Mouse (Mus musculus) layer of hippocampus, adult 18-20 months (tissue): ENCODE measurements around the gene Hsf4. TPM values are rescaled to one million over a fixed set of nuclear protein-coding genes. Genes with fewer than 3 reads are reported as not detected.
"Not testable (repeated sequence)": the region's sequence is repeated elsewhere in the genome, so short reads cannot be mapped to it uniquely, and the experiment has no call there.

Source experiments
- DNase-seq, 2 experiments: peaks; one replicate each; pipeline ENCODE4 v3.0.0; 2022; ENCODE audit warnings: low spot score in 2 of 2
- total RNA-seq, 2 experiments: library from RNA; stranded (reverse); gene quantifications; 2 replicates each; pipeline ENCODE4 v1.2.3; 2021

Hsf4 gene
- total RNA-seq, 2 experiments from 2014 or later: 11.5 to 13.0 TPM

DNA sequence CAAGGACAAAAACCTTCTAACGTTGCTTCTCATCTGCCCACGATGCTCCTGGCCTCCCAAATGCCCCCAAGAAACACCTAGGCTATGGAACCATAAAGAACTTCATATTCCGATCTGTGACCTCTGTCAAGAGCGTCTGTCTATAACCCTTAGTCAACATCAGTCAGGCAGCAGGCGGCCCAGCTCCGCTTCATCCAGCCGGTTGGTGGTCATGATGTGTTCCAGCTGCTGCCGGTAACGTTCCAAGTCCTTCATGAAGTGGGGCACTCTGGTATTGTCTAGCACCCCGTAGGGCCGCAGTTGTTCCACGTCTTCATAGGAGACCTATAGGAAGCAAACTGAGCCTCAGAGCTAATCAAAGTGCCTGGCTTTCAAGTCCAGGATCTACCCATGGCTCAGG lies 12.2 kb downstream of the Hsf4 start:
- DNase-seq: no peak

DNA sequence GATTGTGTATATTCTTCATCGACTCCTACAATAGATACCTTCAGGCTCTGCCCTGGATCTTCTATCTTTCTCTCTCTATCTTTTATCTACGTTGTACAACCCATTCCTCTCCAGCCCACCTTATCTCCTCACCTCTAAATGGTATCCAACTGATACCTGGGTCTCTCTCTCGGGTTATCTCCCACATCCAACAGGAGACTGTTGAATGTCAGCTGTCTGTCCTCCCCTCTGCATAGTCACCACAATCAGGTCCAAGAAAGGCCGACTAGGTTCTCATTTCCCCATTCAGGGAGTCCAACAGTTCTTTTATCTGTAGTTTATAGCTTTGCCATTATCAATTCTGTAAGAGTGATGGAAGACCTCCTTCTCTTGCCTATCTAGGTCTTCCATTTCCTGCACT lies 12.6 kb downstream of the Hsf4 start:
- no peak for DNase-seq

DNA sequence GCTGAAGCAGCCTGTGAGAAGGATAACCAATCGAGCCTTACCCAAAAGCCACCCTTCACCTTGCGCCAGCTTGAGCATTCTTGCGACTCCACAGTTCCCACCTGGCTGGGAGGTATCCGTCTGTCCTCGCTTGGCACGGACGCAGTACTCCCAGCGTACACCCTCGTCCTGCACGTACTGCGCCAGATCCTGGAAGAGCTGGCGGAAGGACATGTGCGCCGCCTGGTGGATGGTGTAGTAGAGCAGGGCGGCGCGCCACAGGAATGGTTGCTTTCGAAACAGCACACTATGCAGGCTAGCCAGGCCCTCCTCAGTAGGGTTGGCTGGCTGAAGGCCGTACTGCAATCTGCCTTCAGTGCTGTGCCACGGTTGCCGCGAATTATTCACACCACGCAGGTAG lies 13.5 kb downstream of the Hsf4 start:
- DNase-seq: peak in 1 of 2 experiments; percentile 51

DNA sequence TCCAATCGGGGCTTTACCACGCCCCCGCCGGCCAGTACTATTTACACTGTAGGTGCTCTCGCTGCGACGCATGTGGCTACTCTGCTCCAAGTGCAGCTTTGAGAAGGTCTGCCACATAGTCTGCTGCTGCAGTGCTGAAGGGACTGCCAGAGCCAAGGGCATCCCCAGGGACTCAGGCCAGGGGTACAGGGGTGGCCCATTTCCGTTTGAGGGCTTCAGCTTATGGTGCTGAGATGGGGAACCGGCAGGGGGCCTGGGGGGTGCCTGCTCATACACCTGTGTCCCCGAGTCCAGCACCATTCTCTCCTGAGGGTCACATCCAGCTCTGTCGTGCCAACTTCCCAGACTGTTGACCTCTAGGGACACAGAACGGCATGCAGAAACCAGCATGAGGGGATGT lies 15.9 kb downstream of the Hsf4 start:
- no peak for DNase-seq

DNA sequence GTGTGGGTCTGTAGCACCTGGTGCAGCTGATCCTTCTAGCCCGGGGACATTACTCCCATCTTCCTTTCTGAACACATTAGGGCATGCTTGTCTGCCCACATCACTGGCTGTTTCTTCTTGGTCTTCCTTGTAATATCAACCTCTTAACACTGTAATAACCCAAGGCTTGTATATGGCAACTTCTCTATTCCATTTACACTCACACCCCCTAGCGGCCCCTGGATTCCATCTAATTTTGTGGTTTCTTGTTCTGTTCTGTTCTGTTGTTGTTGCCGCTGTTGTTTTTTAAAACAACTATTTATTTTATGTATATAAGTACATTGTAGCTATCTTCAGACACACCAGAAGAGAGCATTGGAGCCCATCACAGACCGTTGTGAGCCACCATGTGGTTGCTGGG lies 17.3 kb downstream of the Hsf4 start:
- no peak for DNase-seq

DNA sequence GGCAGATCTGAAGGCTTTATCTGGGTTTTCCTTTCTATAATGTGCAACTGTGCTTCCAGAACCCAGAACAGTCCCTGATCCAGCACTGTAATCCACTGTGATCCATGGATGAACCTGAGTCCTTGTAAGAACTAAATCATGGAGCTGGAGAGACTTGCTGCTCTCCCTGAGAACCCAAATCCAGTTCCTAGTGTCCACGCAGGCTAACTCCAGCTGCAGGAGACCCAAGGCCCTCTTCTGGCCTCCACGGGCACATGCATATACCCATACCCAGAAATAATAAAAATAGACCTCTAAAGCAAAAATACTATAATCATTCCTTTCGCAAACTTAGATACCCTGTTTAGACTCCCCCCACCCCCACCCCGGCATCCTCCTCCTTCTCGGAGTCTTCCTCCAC lies 18.6 kb downstream of the Hsf4 start:
- DNase-seq: no peak

DNA sequence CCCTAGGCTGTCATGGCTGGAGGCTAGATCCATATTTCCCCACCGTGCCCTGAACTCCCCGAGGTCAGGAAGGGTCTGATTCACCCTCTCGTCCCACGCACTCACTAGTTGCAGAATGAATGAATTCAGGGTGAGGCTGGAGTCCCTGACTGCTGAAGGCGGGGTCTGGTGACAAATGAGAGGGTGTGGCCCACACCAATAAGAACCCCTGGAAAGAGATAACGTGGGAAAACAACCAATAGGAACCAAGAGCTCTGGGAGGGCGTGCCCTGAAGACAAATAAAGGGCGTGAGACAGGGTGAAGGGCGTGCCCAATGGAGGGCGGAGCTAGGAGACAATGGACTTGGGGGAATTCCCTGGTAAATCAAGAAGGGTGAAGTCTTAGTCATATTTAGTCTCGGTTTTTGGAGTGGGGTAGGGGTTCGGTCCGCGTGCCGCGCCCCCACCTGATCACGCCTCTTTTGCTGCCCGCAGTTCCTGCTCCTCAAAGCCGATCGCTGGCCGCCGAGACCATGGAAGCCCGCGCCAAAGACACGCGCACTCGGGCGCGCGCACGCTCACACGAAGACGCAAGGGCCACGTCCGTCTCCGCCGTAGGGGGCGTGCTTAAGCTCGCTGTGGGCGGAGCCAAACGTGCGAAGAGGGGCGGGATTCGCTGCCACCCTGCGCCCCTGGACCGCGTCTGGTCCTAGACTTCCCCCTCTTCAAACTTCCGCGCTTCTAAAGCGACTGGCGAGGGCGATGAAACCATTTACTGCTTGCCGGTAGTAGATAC lies 19.5 kb downstream of the Hsf4 start:
- DNase-seq: peak; percentile 92 to 96

DNA sequence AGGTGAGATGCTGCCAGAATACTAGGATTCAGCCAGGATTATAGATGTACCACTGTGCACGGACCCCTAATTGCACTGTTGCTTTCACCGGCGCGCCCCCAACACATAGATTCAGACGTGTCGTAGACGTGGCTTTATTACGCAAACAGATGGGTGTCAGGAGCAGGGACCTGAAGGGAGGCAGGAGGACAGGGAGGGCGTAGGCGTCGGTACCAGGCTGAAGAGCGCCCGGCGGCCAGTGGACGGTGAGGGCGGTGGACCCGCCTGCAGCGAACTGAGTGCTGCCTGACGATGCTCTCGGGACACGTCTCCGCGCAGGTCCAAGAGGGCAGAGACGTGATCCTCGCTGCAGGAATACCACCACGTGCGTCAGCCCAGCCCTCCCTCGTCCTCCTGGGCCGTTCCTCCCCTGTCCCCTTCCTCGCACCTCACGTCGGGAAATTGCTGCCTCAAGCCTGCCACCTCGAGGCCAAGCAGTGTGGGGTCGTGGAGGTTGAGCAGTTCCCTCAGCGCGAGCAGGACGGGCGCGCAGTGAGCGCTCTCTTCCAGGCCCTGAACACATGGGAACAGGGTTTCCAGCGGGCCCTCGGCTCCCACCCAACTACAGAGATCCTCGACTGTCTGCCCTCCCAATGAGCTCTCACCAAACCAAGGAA lies 20.3 kb downstream of the Hsf4 start, which contains the start of gene 4931428F04Rik:
Gene 4931428F04Rik, minus strand, starts transcription at position 60 of the 656 bp plus-strand sequence.
- peak in 1 of 2 experiments; percentile 54 for DNase-seq

DNA sequence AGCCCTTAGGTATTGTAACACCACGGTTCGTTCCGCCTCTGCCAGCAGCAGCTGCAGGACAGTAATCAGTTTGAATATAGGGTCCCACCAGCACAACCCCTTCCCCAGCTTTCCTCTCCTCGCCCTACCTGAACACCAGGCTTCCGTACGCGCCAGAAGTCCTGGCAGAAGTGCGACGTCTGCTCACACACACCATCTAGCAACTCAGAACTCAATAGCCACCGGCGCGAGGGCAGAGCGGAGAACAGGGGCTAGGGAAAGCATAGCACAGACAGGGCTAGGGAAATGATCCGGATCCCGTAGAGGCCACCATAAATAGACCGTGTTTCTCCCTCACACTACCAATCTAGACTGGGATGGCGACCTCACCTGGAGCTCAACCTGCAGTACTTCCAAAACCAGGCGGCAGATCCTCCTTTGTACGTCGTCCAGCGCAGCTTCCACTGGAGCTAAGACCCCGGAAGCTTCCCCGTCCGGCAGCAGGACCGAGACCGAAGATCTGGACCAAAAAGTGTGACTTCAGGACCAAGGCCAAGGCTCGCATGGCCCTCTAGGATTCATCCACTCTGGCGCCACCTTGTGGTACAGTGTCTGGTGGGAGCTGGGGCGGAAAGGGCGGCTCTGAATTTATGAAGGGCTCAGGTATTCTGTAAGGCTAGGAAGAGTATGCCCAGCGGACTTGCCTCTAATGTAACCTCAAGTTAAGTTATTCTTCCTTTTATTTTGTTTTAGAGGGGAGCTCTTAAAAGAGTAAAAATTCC lies 21.1 kb downstream of the Hsf4 start:
- peak; percentile 59 to 79 for DNase-seq

DNA sequence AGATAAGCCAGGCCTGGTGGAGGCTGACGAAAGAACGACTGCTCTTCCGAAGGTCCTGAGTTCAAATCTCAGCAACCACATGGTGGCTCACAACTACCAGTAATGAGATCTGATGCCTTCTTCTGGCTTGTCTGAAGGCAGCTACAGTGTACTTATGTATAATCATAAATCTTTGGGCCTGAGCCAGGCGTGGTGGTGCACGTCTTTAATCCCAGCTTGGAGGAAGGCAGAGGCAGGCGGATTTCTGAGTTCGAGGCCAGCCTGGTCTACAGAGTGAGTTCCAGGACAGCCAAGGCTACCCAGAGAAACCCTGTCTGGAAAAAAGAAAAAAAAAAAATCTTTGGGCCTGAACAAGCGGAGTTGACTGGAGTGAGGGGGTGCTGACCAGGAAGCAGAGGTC lies 21.8 kb downstream of the Hsf4 start:
- not testable (repeated sequence) for DNase-seq

DNA sequence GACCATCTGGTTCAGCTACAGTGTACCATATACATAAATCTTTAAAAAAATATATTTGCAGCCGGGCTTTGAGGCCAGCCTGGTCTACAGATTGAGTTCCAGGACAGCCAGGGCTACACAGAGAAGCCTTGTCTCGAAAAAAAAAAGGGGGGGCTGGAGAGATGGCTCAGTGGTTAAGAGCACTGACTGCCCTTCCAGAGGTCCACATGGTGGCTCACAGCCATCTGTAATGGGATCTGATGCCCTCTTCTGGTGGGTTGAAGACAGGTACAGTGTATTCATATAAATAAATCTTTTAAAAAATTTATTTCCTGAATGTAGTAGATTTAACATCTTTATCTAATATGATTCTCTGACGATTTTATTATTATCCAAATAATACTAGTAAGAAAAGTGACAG lies 22.2 kb downstream of the Hsf4 start:
- not testable (repeated sequence) for DNase-seq

DNA sequence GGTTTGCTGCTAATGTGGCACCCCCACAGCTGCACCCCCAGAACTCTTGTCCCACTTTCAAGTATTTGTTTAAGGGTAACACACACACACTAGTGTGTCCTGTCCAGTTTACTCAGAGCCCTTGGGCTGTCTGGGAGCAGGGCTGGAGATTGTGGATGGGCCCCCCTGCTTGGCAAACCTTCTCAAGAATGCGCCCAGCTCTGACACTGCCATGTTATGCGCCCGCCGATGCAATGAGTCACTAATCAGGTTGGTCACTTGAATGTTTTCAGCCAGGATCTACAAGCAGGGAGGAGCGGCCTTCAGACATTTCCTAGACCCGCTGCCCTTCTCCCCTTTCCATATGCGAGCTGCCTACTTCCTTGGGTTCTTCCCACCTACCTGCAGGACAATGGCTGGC lies 22.9 kb downstream of the Hsf4 start:
- no peak for DNase-seq

DNA sequence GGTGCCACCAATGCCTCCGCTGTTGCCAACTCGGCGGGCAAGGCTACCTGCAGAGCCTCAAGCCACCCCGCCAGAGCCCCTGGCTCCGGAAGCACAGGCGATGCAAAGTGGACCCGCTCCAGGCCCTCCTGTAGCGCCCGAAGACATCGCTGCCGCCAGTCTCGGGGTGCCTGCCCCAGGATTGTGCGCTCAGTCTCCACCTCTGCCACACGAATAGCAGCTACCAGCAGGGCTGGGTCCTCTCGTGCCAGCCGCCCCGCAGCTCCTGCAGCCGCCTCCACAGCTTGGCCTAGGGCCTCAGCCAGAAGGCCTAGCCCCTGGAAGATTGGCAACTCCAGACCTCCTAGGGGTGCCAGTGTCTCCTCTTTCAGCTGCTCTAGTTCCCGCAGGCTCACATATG lies 23.8 kb downstream of the Hsf4 start:
- no peak for DNase-seq

DNA sequence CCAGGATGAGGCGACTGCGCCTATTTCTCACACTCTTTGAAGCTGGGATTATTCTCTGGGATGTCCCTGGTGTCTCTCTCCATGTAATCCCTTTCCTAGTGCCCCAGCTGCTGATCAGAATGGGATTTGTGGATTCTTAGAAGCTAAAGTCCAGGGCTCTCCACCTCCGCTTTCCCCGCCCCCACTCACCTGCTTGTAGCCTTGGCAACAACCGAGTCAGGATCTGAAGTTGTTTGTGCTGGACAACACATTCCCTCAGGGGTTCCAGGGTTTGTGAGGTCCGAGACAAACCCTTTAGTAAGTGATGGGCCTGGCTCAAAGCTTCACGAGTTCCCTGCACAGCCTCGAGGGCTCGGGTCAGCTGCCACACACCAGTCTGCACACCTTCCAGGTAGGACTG lies 25.2 kb downstream of the Hsf4 start:
- DNase-seq: no peak

DNA sequence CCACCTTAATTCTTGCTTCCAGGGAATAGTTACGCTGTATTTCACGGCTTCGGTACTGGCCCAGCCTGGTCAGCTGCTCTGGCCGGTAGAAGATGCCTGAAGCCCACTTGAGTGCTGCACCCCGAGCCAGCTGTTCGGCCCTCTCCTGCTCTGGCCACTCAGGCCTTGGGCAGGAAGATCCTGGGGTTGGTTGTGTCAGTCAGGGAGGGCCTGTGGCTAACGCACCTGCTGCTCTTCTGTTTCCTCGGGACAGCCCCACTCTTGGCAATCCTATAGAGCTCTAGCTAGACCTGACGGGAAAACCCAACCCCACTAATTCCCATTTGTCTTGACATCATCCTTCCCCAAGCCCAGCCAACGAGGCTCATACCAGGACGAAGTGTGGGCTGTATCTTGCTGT lies 25.7 kb downstream of the Hsf4 start:
- DNase-seq: no peak

DNA sequence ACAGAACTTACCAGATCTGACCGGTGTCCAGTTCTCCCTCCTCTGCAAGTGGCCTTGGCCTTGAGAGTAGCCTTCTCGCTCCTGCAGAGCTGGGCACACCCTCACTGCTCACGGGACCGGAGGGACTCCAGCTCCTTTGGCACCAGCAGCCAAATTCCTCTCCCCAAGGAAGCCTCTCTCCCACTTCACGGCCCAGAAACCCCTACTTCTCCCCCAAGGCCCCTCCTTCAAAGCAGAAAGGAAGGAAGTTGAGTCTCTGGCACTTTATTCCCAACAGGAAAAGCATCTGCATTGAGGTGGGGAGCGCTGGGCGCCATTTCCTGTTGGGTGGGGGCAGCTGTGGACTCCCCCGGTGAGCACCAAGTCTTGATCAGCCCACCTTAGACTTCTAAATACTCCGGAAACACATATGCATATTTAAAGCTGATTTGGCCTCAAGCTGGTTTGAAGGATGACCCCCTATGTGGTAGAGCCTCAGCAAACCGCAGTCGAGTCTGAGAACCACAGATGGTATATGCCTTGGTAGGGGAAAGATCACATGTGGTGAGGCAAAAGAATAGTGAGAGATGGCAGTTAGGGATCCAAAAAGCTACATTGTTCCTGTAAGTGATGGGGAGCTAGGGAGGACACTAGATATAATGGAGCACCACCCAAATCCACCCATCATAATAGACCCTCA lies 26.4 kb downstream of the Hsf4 start, which contains the start of gene Exoc3l:
Gene Exoc3l, minus strand, starts transcription at position 207 of the 679 bp plus-strand sequence.
- DNase-seq: no peak

DNA sequence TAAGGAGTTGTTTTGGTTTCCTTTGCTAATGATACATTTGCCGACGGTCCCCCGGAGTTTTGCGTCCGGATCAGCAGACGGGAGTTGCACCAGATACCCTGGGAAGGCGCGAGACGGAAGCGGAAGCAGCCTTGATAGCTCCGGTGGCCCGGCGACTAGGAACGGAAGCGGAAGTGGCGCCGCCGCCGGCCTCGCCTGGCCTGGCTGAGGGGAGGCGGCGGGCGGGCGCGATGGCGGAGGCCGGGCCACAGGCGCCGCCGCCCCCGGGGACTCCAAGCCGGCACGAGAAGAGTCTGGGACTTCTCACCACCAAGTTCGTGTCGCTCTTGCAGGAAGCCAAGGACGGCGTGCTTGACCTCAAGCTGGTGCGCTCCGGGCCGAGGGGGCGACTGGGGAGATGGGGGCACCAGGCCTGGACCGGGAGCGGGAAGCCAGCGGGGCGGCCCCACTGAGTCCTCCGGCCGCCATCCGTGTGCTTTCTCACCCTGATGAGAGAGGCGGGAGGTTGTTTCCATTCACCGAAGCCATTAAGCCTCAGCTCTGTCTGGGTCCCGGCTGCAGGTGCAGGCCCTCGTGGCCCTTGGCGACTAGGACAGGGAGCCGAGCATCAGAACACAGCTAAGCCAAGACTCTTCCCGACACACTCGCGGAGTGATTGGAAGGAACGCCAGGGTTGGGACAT lies 28.1 kb downstream of the Hsf4 start, which contains the start of gene E2f4:
Gene E2f4, plus strand, starts transcription at position 153 of the 682 bp plus-strand sequence.
- peak; percentile 92 to 95 for DNase-seq

DNA sequence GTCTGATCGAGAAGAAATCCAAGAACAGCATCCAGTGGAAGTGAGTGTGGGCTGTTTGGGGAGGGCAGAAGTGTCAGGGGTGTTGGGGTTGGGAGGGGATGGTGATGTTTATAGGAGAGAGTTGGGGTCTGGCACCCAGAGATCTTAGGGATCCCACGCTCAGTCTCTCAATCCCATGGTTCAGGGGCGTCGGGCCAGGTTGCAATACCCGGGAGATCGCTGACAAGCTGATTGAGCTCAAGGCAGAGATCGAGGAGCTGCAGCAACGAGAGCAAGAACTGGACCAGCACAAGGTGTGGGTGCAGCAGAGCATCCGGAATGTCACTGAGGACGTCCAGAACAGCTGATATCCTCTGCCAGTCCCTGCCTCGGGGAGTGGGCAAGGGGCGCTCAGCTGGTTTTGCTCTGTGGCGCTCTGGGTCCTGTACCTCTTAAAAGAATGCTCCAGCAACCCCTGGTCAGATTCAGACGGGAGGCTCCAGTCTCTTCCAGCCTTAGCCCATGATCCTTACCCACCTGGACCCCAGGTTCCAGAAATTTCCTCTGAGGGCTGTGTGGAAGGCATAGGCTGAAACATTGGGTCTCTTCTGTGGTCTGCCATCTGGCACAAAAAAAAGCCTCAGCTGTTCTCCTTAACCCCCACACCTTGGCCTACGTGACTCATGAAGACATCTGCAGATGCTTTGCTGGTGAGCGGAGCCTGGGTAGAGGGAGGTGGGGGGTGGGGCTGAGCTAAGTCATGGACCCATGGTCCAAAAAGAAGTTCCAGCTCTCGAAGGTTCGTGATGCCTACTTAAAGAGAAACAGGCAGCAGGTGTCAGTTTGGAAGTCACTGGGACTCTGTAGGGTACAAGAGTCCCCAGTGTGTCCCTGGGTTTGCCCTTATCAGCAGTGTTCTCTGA lies 29.0 kb downstream of the Hsf4 start:
- no peak for DNase-seq

DNA sequence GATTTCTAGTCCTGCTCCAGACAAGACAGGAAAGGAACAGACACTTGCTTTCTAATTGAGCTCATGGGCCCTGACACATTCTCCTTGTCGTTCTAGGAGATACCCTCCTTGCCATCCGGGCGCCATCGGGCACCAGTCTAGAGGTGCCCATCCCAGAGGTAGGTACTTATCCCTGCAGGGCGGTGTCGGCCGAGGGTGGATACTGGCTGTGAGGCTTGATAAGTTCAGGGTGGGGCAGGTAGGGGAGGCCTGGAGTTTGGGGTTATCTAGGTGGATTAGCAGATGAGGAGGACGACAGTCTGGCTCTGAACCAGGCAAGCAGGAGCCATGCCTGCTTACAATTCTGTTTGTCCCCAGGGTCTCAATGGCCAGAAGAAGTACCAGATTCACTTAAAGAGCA lies 30.4 kb downstream of the Hsf4 start:
- no peak for DNase-seq

DNA sequence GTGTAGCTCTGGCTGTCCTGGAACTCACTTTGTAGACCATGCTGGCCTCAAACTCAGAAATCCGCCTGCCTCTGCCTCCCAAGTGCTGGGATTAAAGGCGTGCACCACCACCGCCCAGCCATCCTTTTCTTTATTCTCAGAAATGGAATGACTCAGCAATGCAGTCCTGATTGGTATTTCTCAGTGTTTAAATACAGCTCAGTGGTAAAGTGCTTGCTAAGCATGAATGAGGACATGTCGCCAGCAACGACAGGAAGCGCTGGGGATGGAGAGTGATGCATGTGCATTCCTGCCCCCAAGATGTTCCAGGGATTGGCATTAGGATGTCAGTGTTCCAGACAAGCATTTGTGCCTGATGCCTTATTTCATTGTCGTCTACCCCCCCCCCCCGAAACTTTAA lies 33.8 kb downstream of the Hsf4 start:
- no peak for DNase-seq
